In genomic region chr9:34670906-34671305, GRCm38 (mm10) we compare ENCODE assay signal across 21 mouse cellular contexts.
DNase-seq lines count a peak whose midpoint lies in the region; ATAC-seq and TF ChIP-seq lines count a peak whose summit lies in the region.
"Had no signal": no experiment of that assay in that cellular context is flagged by ENCODE, and none has a peak within 500 bp of the region (broad histone marks: within the 10 kb centered on the region; RNA-seq: fewer than 3 reads in every experiment).

No protein-coding gene starts in this region.

- no peak overlapping the region for H3K9ac ChIP-seq in forebrain, postnatal 0 days
- no peak overlapping the region for H3K9ac ChIP-seq in forebrain, embryonic 11.5 days (ENCODE audit: low read length)
- no peak overlapping the region for H3K9ac ChIP-seq in hindbrain, embryonic 14.5 days
- H3K9ac ChIP-seq in hindbrain, embryonic 12.5 days, result no peak overlapping the region
- H3K9ac ChIP-seq: embryonic facial prominence, embryonic 12.5 days; embryonic facial prominence, embryonic 15.5 days; forebrain, embryonic 13.5 days; intestine, embryonic 15.5 days had no signal

- no peak for TF ChIP-seq POLR2A in brain, embryonic 14.5 days (IDR thresholded peaks at IDR 0.05; ENCODE audit: borderline replicate concordance, extremely low read depth, insufficient read depth, insufficient read length, poor library complexity, severe bottlenecking)

- ATAC-seq in forebrain, postnatal 0 days, result peak; percentile 50; the same call in 1 of the 2 replicates
- ATAC-seq in forebrain, embryonic 11.5 days (replicated peaks; ENCODE audit: low FRiP score), result no peak
- peak; percentile 27; the same call in 1 of the 2 replicates for ATAC-seq in hindbrain, embryonic 14.5 days (ENCODE audit: low FRiP score)
- no peak for ATAC-seq in hindbrain, embryonic 12.5 days (ENCODE audit: low FRiP score)
- ATAC-seq: activated CD4-positive, CD25-positive, alpha-beta regulatory T cell, adult 4 months; forebrain, embryonic 13.5 days; intestine, embryonic 15.5 days had no signal

- H3K4me3 ChIP-seq in forebrain, postnatal 0 days (ENCODE audit: low read depth, low read length), result no peak overlapping the region
- no peak overlapping the region for H3K4me3 ChIP-seq in forebrain, embryonic 11.5 days (ENCODE audit: low read depth, low read length)
- H3K4me3 ChIP-seq in hindbrain, embryonic 14.5 days (replicated peaks; ENCODE audit: low read length), result no peak overlapping the region
- H3K4me3 ChIP-seq in hindbrain, embryonic 12.5 days, result no peak overlapping the region
- H3K4me3 ChIP-seq: embryonic facial prominence, embryonic 12.5 days; embryonic facial prominence, embryonic 15.5 days; forebrain, embryonic 13.5 days; intestine, embryonic 15.5 days had no signal

- H3K4me1 ChIP-seq in forebrain, postnatal 0 days (ENCODE audit: insufficient read depth), result peaks cover 6% of the 10 kb centered on the region
- H3K4me1 ChIP-seq in forebrain, embryonic 11.5 days (replicated peaks; ENCODE audit: control insufficient read depth, insufficient read depth, low read length), result 0 out of 2 replicates have a peak, but pooled peaks cover 1% of the 10 kb centered on the region
- H3K4me1 ChIP-seq in hindbrain, embryonic 14.5 days (replicated peaks; ENCODE audit: control insufficient read depth, insufficient read depth, low read length), result 0 out of 2 replicates have a peak, but pooled peaks cover 8% of the 10 kb centered on the region
- no peaks in the 10 kb centered on the region for H3K4me1 ChIP-seq in hindbrain, embryonic 12.5 days
- H3K4me1 ChIP-seq: embryonic facial prominence, embryonic 12.5 days; embryonic facial prominence, embryonic 15.5 days; intestine, embryonic 15.5 days had no signal

- WGBS in forebrain, postnatal 0 days, result 37% methylated on average over 2 of the region's 2 CpGs
- WGBS in forebrain, embryonic 11.5 days, result 86% methylated on average over 2 of the region's 2 CpGs
- 43% methylated on average over 2 of the region's 2 CpGs for WGBS in hindbrain, embryonic 14.5 days
- WGBS in hindbrain, embryonic 12.5 days, result 74% methylated on average over 2 of the region's 2 CpGs

- no peak for TF ChIP-seq CTCF in forebrain, postnatal 0 days (IDR thresholded peaks at IDR 0.05; ENCODE audit: low read depth)
- no peak for TF ChIP-seq CTCF in brain, embryonic 14.5 days (IDR thresholded peaks at IDR 0.05; ENCODE audit: borderline replicate concordance, extremely low read depth, insufficient read depth, insufficient read length)

- H3K4me2 ChIP-seq in forebrain, postnatal 0 days (ENCODE audit: low read depth), result no peak overlapping the region
- H3K4me2 ChIP-seq in forebrain, embryonic 11.5 days (ENCODE audit: low read depth, low read length, severe bottlenecking), result no peak overlapping the region
- no peak overlapping the region for H3K4me2 ChIP-seq in hindbrain, embryonic 14.5 days (replicated peaks)
- no peak overlapping the region for H3K4me2 ChIP-seq in hindbrain, embryonic 12.5 days (replicated peaks)
- H3K4me2 ChIP-seq: embryonic facial prominence, embryonic 12.5 days; embryonic facial prominence, embryonic 15.5 days; forebrain, embryonic 13.5 days; heart, embryonic 11.5 days; intestine, embryonic 15.5 days had no signal

- peak; percentile 26 to 35 for DNase-seq in cerebellum, postnatal 10 days
- DNase-seq in cerebellum, adult 18-20 months, result no peak
- no peak for DNase-seq in forebrain, postnatal 0 days
- no peak for DNase-seq in forebrain, embryonic 11.5 days (ENCODE audit: low spot score)
- peak; percentile 36 for DNase-seq in hindbrain, embryonic 14.5 days (ENCODE audit: low spot score)
- DNase-seq in brain, embryonic 14.5 days (ENCODE audit: low read depth), result peak; percentile 29
- DNase-seq in left cerebral cortex, adult 11 months (ENCODE audit: low spot score), result no peak
- DNase-seq: adrenal gland, adult 8-10 months; adrenal gland, postnatal 25 days; cerebellum, adult 8-10 months; cerebellum, postnatal 25 days; gastrocnemius, postnatal 25 days; kidney, adult 11 months; kidney, adult 8-10 months had no signal

- H3K9me3 ChIP-seq in forebrain, postnatal 0 days (ENCODE audit: low read length), result no peaks in the 10 kb centered on the region
- no peaks in the 10 kb centered on the region for H3K9me3 ChIP-seq in forebrain, embryonic 11.5 days (ENCODE audit: control insufficient read depth, low read length)
- no peaks in the 10 kb centered on the region for H3K9me3 ChIP-seq in hindbrain, embryonic 14.5 days (ENCODE audit: control insufficient read depth, low read length)
- no peaks in the 10 kb centered on the region for H3K9me3 ChIP-seq in hindbrain, embryonic 12.5 days (replicated peaks)
- H3K9me3 ChIP-seq: embryonic facial prominence, embryonic 12.5 days; embryonic facial prominence, embryonic 15.5 days; forebrain, embryonic 13.5 days; intestine, embryonic 15.5 days had no signal

- H3K27ac ChIP-seq in forebrain, postnatal 0 days (ENCODE audit: low read depth, low read length), result no peak overlapping the region
- H3K27ac ChIP-seq in forebrain, embryonic 11.5 days (ENCODE audit: low read depth, low read length), result no peak overlapping the region
- H3K27ac ChIP-seq in hindbrain, embryonic 14.5 days, result no peak overlapping the region
- H3K27ac ChIP-seq in hindbrain, embryonic 12.5 days, result no peak overlapping the region
- H3K27ac ChIP-seq: embryonic facial prominence, embryonic 12.5 days; embryonic facial prominence, embryonic 15.5 days; forebrain, embryonic 13.5 days; intestine, embryonic 15.5 days had no signal

- no peaks in the 10 kb centered on the region for H3K36me3 ChIP-seq in forebrain, postnatal 0 days (ENCODE audit: insufficient read depth)
- no peaks in the 10 kb centered on the region for H3K36me3 ChIP-seq in forebrain, embryonic 11.5 days (ENCODE audit: control insufficient read depth, insufficient read depth, low read length)
- no peaks in the 10 kb centered on the region for H3K36me3 ChIP-seq in hindbrain, embryonic 14.5 days (replicated peaks; ENCODE audit: control insufficient read depth, insufficient read depth)
- no peaks in the 10 kb centered on the region for H3K36me3 ChIP-seq in hindbrain, embryonic 12.5 days
- H3K36me3 ChIP-seq: embryonic facial prominence, embryonic 12.5 days; embryonic facial prominence, embryonic 15.5 days; intestine, embryonic 15.5 days had no signal

- no peaks in the 10 kb centered on the region for H3K27me3 ChIP-seq in forebrain, postnatal 0 days (ENCODE audit: insufficient read depth, low read length)
- H3K27me3 ChIP-seq in forebrain, embryonic 11.5 days (ENCODE audit: control insufficient read depth, insufficient read depth, low read length), result no peaks in the 10 kb centered on the region
- H3K27me3 ChIP-seq in hindbrain, embryonic 14.5 days (ENCODE audit: control insufficient read depth, insufficient read depth, low read length), result no peaks in the 10 kb centered on the region
- no peaks in the 10 kb centered on the region for H3K27me3 ChIP-seq in hindbrain, embryonic 12.5 days
- H3K27me3 ChIP-seq: embryonic facial prominence, embryonic 12.5 days; embryonic facial prominence, embryonic 15.5 days; intestine, embryonic 15.5 days had no signal

Comparison
In these comparisons a context has a peak if more than half of its experiments do, and no peak if none do; other contexts are left out.
1. DNase-seq: peak in cerebellum, postnatal 10 days (2 of 2), hindbrain, embryonic 14.5 days (single experiment) and brain, embryonic 14.5 days (single experiment); none in cerebellum, adult 18-20 months (0 of 2), forebrain, postnatal 0 days (single experiment), forebrain, embryonic 11.5 days (single experiment) and left cerebral cortex, adult 11 months (single experiment).
2. ATAC-seq: peak in forebrain, postnatal 0 days (single experiment) and hindbrain, embryonic 14.5 days (single experiment); none in forebrain, embryonic 11.5 days (single experiment) and hindbrain, embryonic 12.5 days (single experiment).